Mouse (Mus musculus): ENCODE data around the gene Olfm4. TPM values are rescaled to one million over a fixed set of nuclear protein-coding genes. Genes with fewer than 3 reads are reported as not detected.

Gene Olfm4
- polyA plus RNA-seq, 1 experiment from 2014 or later: 43.3 TPM

- no peak overlapping the region for H3K4me3 ChIP-seq (ENCODE audit: low read depth, low read length)
- no peaks in the 10 kb centered on the region for H3K4me1 ChIP-seq (ENCODE audit: control insufficient read depth, low read depth, low read length)
- no peak for ATAC-seq (ENCODE audit: low read depth)
- WGBS (ENCODE audit: insufficient replicate concordance): 42% methylated on average over 3 of the region's 3 CpGs
- H3K36me3 ChIP-seq (ENCODE audit: control insufficient read depth, insufficient read depth): no peaks in the 10 kb centered on the region
- H3K27me3 ChIP-seq (ENCODE audit: control insufficient read depth, insufficient read depth, low read depth, low read length): no peaks in the 10 kb centered on the region
- no peak overlapping the region for H3K9ac ChIP-seq (ENCODE audit: low read depth, low read length)
- H3K9me3 ChIP-seq (replicated peaks; ENCODE audit: control insufficient read depth, low read length): no peaks in the 10 kb centered on the region
- no peak overlapping the region for H3K4me2 ChIP-seq (ENCODE audit: low read depth, low read length)
- no peak overlapping the region for H3K27ac ChIP-seq (ENCODE audit: low read length)
These were observed 71.8 kb downstream of the Olfm4 start for GRCm38 (mm10) chr14:80055725-80056124.

DNA sequence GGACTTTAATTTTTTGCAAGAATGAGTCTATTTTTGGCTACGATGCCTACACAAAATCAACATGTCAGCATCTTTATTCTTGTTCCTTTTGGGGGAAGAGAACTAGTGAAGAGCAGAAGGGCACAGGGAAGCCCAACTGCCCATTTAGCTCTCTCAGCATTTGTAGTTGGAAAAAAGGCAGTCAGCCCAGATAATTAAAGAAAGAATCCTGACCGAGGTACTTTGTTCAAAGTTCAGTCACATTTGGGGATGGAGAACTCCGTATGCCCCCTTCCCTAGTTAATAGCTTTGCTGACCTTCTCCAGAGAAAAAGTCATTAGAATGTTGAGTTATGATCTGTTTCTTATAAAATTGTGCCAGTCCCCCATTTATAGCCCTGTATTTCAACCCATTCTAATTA is 77.8 kb downstream of the Olfm4 start:
- Histone ChIP-seq H3K27me3 (ENCODE audit: control insufficient read depth, insufficient read depth, low read depth, low read length) (no peaks in the 10 kb centered on the region), H3K27ac (ENCODE audit: low read length) (no peak overlapping the region), H3K4me3 (ENCODE audit: low read depth, low read length) (no peak overlapping the region), H3K4me1 (ENCODE audit: control insufficient read depth, low read depth, low read length) (no peaks in the 10 kb centered on the region), H3K9me3 (replicated peaks; ENCODE audit: control insufficient read depth, low read length) (no peaks in the 10 kb centered on the region), H3K4me2 (ENCODE audit: low read depth, low read length) (no peak overlapping the region), H3K36me3 (ENCODE audit: control insufficient read depth, insufficient read depth) (no peaks in the 10 kb centered on the region), H3K9ac (ENCODE audit: low read depth, low read length) (no peak overlapping the region)
- no peak for ATAC-seq (ENCODE audit: low read depth)
- WGBS (ENCODE audit: insufficient replicate concordance): 68% methylated on average over 3 of the region's 3 CpGs

GRCm38 (mm10) chr14:80062896-80063295 is 79.0 kb downstream of the Olfm4 start:
- no peak for ATAC-seq (ENCODE audit: low read depth)
- Histone ChIP-seq H3K27me3 (ENCODE audit: control insufficient read depth, insufficient read depth, low read depth, low read length) (no peaks in the 10 kb centered on the region), H3K9ac (ENCODE audit: low read depth, low read length) (no peak overlapping the region), H3K27ac (ENCODE audit: low read length) (no peak overlapping the region), H3K9me3 (replicated peaks; ENCODE audit: control insufficient read depth, low read length) (no peaks in the 10 kb centered on the region), H3K4me1 (ENCODE audit: control insufficient read depth, low read depth, low read length) (no peaks in the 10 kb centered on the region), H3K4me3 (ENCODE audit: low read depth, low read length) (no peak overlapping the region), H3K4me2 (ENCODE audit: low read depth, low read length) (no peak overlapping the region), H3K36me3 (ENCODE audit: control insufficient read depth, insufficient read depth) (no peaks in the 10 kb centered on the region)
- WGBS (ENCODE audit: insufficient replicate concordance): 71% methylated on average over 9 of the region's 9 CpGs

DNA sequence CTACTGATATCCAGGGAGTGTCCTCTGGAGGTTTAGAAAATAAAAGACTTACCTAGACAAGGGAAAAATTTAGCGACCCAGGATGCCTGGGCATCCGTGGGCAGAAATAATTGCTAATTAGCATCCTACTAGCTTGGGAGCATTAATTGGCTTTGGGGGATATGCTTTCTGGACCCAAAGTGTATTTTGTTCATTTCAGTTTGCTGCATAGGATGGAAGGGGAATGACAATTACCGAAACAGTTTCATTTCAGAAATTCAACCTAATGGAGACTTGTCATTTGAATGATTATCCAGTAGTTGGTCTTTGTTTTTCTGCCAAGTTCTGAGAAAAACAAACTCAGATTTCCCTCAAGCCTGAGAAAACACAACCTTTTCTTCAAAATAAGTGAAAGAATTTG is 86.7 kb downstream of the Olfm4 start:
- Histone ChIP-seq H3K9me3 (replicated peaks; ENCODE audit: control insufficient read depth, low read length) (no peaks in the 10 kb centered on the region), H3K9ac (ENCODE audit: low read depth, low read length) (no peak overlapping the region), H3K27ac (ENCODE audit: low read length) (no peak overlapping the region), H3K4me3 (ENCODE audit: low read depth, low read length) (no peak overlapping the region), H3K27me3 (ENCODE audit: control insufficient read depth, insufficient read depth, low read depth, low read length) (no peaks in the 10 kb centered on the region), H3K4me2 (ENCODE audit: low read depth, low read length) (no peak overlapping the region), H3K36me3 (ENCODE audit: control insufficient read depth, insufficient read depth) (no peaks in the 10 kb centered on the region), H3K4me1 (ENCODE audit: control insufficient read depth, low read depth, low read length) (no peaks in the 10 kb centered on the region)
- no peak for ATAC-seq (ENCODE audit: low read depth)
- WGBS (ENCODE audit: insufficient replicate concordance): 68% methylated on average over 3 of the region's 3 CpGs

Other genes with a start within 250 kb of the Olfm4 start
- gene Pcdh8, start 212.8 kb upstream of the Olfm4 start, polyA plus RNA-seq (2015; fragmentation: Nextera tagmentation; extraction: Ambion mirVana): not detected in 2 replicates